Mouse (Mus musculus): ENCODE data around the gene Nek6.

Nek6 gene

DNA sequence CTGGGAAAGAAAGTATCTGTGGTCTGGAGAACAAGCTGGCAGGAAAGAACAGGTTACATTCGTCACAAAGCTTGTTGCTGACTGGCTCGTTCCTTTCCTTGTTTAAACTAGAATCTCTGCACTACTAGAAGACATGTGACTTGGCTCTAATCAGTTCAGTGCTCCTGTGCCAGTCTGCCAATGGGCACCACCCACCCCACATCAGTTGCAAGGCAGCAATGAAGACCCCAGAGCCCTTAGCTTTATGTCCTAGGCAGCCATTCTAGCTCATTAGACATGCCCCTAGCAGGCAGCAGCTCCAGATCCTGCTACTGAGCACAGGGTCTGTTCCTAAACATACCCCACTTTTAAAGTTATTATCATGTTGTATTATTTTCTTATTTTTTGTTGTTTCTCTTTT is 72.5 kb downstream of the Nek6 start:
- DNase-seq = no peak

GRCm38 (mm10) chr2:38584514-38585378 is 73.3 kb downstream of the Nek6 start:
- DNase-seq = no peak

DNA sequence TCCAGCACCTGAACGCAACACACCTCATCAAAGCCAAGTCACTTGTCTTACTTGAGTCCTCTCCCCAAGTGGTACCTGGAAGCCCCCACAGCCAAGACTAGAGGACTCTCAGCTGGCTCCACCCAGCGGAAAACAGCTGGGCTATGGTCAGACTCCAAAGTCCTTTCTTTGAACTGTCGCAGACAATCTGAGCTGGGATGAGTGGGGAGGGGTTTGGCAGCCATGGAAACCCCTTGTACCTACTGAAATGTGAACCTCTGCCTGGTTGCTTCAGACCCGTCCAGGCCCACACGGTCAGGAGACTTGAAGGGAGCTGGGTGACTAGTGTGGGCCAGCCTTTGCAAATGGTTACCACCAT is 73.9 kb downstream of the Nek6 start:
- DNase-seq = no peak

GRCm38 (mm10) chr2:38586733-38587132 is 75.3 kb downstream of the Nek6 start:
- no peak for DNase-seq

DNA sequence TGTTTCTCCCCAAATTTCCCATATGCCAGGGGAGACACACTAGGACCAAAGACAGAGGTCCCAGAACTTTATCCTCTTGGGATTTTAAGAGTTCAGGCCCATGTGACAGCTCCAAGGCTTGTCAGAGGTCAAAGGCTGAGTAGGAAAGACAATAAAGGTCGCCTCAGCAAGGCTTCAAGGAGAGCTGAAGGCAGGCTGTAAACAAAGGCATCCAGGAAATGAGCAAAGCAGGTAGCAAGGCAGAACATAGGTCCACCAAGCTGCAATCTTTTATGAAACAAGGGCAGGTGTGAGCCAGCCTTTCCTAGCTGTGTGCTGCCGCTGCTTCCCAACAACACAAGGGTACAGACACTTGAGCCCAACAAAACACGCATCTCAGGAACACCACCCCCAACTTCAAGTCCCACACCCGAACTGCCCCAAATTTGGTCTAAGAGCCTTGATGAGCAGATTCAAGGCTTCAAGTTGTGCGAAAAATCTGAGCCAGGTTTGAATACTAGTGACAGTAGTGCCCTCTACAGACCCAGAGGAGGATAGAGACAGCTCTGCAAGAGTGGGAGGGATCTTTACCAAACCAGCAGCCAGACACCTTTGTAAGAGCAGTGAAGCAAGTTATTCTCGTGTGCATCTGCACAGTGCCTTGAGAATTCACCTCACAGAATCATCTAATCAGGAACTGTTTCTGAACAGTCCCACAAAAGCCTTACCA is 80.5 kb downstream of the Nek6 start:
- DNase-seq = peak; percentile 45

DNA sequence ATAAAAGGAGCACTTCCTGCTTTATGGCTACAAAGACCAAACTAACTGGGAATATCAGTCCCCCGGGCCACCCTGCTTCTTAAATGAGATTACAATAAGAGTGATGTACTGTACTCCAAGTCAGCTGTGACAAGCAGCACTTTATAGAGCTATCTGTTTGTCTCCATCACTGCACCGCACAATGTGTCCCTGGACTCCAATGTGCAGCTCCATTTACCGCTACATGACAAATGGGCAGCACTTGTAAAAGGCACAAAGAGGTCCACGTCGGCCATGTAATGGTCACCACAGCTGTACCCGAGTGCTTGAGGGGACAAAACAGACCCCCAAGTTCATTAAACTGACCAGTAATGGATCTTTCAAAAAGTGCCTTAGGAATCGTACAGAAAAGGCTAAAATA is 83.4 kb downstream of the Nek6 start:
- DNase-seq = no peak

DNA sequence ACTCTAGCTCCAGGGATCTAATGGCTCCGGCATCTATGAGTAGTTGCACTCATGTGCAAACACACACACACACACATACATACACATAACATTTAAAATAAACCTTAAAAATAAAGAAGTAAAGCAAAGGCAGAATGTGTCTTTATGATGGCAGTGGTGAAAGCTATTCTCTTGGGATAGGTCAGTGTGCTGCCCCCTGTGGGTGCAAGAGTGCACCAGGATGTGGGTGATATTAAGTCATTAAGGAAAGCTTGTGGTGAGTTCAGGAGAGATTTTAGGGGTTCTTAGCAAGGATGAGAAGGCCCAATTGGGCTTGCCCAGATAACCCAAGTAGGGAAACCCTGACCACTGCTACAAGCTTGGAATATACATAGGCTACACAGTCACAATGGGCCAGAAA is 86.5 kb downstream of the Nek6 start:
- peak; percentile 50 for DNase-seq

DNA sequence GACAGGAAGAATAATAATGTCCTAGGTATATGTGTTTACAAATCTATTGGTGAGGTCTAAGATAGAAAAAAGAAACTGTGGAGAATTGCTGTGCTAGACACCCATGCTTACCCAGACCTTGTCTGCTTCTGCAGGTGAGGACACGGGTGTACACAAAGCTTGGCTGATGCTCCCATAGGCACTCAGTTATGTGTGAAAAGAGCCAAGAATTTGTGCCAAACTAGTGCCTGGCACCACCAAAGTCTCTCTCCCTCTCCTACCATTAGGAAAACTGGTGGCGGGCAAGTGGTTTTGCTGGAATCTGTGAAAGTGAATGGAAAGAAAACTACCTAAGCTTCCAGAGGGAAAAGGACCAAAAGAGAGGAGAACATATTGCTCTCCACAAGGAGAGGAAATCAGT is 87.0 kb downstream of the Nek6 start:
- DNase-seq = no peak

- DNase-seq = no peak
Observed at GRCm38 (mm10) chr2:38600842-38601241, 89.4 kb downstream of the Nek6 start.

DNA sequence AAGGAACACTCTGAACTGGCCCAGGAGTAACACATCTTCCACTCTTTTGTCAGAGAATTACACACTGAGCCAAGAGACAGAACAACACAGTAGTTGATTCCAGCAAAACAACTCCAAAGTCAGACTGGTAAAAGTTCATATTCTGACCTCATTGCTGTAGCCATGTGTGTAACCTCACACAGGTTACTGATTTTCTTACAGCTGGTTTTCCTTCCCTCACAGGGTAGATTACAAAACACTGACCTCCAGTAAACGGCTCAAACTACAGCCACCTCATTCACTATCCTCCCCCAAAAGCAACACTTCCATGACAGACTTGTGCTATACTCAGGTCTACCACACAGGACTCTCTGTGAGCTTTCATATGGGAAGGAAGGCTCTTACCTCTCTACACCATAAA is 96.3 kb downstream of the Nek6 start:
- peak; percentile 26 for DNase-seq

GRCm38 (mm10) chr2:38608831-38609309 is 97.4 kb downstream of the Nek6 start:
- DNase-seq = no peak

- no peak for DNase-seq
Observed at GRCm38 (mm10) chr2:38609310-38609709, 97.9 kb downstream of the Nek6 start.

DNA sequence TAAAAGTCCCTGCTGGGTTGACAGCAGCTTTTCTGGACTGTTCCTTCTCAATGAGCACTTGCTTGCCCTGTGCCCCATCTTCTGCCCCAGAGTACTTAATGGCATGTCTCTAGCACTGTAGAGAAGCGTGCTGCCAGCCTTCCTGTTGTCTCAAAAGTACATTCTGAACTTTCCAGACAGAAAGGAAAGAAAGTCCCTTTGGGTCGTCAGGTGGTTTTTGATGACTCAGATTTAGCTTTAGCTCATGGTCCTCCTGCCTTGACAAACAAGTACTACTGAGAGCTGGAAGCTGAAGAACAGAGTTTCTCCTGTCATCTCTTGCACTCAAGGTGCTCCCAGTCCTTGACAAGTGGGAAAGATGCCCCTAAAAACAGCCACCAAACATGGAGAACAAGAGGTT is 98.7 kb downstream of the Nek6 start:
- no peak for DNase-seq

DNA sequence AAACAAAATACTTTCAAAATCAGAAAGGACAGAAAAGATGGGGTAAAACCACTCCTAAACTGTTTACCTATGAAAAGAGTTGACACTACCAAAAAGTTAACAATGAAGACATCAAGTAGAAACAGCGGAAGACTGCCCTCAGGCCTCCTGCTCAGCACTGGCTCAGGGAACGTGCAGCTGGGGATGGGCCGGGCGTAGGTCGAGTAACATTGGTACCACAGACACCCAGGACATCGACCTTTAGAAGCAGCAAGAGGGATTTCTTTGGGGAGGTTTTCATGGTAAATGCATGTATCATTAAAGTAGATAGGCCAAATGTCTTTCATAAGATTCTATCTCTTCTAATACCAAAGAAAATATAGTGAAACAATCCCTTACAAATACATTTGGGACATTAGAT is 101.2 kb downstream of the Nek6 start:
- no peak for DNase-seq

DNA sequence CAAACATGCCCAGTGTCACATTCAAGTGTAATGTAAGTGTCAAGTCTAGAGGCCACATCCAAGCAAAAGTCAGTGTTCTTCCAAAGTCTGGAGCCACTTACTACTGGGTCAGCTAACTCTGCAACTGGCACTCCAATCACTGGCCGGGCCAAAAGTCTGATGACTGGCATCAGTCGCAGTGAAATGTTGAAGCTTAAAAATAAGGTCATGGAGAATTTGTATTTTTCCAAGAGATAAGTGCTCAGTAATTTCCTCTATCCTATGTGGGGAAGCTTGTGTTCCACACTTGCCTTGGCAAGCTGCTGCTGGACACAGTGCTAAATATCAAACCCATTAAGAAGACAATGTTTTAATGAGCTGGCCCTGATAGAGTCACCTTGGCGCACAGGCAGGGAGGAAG is 102.1 kb downstream of the Nek6 start:
- DNase-seq = no peak

GRCm38 (mm10) chr2:38614437-38614836 is 103.0 kb downstream of the Nek6 start:
- DNase-seq = no peak

DNA sequence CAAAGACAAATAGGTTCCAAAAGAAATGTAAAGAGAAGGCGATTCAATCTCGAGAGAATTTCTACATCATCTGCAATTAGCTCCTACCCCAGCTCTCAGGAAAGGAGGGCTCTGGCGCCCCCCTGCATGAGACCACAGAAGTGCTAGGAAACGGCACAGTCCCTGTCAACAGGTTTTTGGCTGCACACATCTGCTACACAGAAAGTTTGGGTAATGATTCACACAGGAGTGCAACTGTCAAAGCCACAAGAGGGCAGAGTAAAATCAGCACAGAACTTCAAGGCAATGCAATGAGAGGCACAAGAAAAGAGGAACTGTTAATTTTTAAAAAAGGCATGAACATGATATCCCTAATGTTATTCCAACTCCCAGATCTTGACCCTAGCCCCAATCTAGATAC is 104.6 kb downstream of the Nek6 start:
- DNase-seq = peak; percentile 56

DNA sequence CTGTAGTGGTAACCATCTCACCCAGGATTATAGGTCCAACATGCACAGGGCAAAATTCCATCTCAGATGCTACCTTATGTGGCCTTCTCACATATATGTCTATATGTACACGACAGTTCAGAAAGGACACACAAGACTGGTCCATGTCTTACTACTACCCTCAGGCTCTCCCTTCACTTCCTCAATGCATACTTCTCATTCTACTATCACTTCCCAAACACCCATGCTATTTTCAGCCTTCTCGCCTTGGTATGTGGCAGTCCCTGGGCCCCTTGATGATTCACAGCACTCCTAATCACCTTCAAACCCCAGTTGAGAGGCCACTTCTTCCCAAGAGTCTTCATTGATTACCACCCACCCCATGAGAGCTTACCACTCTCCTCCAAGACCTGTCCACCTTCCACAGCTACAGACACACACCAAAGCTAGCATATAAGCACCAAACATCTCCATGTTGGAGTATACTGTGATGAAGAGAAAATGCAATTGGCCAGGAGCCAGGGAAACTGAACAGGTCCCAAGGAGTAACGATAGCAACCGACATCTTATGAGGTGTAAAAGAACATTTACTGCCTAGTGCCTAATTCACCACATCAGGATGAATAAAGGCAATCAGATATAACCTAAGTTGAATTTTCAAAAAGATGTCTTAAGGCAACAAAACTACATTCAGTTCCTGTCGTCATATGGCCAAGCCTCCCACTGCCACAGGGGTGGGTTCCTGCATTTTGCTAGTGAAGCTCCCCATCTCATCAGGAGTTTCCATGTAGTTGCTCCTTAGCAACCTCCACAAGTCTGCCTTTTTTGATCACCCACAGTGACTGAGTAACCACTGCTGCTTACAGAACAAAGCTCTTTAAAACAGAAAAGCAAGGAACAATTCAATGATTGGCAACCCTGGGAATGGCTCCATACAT is 105.8 kb downstream of the Nek6 start:
- no peak for DNase-seq

- no peak for DNase-seq
Observed at GRCm38 (mm10) chr2:38619777-38620176, 108.3 kb downstream of the Nek6 start.

DNA sequence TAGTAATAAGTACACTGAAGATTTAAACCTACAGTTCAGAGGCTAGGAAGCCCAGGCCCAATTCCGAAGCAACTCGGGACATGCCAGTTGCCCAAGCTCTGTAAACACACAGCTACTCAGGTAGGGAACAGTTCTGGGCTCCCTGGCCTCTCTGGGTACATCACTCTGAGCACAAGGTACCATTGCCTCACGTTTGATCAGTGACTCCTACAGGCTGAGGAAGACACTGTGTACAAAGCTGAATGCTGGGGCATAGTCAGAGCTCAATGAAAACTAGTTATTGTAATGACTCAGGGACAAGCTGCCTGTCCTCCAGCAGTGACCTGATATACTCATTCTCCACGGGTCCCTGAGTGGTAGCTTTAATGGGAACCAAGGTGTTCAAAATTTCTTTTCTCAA is 109.6 kb downstream of the Nek6 start:
- DNase-seq = no peak

DNA sequence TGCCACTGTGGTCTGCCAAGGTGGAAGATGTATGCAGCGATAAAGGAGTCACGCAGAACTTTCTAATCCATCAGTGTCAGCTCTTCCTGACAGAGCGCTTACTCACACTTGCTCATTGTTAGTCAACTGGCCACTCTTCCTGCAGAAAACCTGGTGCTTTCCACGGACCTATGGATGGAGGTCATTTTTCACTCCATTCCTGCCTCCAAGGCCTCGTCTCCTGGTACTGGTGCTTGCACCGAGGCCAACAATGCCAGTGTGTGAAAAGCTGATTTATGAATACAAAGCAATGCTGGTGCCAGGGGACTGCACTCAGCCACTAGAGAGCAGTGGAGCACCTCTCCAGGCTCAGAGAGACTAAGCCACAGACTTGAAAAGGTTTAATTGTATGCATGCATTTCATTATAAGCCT is 110.2 kb downstream of the Nek6 start:
- DNase-seq = no peak

DNA sequence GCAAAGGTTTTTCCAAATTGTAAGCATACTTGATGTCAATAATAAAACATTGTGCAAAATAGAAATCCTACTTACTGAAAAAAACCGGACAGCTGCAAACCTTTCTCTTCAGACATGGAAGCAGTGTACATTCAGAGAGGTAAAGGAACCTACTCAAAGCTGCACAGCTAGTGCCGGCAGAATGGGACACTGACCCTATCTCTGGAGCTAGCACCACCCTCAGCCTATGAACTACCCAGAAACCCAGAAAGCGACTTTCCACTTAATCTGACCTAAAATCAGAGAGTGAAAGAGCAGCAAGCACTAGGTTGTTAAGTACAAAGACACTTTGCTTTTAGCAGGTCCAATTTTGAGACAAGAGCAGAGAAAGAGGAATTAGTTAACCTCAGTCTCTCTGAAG is 112.0 kb downstream of the Nek6 start:
- DNase-seq = no peak

Measured in lung, postnatal 36 days (tissue).